Mouse (Mus musculus): ENCODE measurements at regions not wholly inside any gene's neighbourhood (a gene's known extent, or its start where the extent isn't known, plus 50 kb on each side); places are given as distances from the start of the nearest gene placed in this dataset.

DNA sequence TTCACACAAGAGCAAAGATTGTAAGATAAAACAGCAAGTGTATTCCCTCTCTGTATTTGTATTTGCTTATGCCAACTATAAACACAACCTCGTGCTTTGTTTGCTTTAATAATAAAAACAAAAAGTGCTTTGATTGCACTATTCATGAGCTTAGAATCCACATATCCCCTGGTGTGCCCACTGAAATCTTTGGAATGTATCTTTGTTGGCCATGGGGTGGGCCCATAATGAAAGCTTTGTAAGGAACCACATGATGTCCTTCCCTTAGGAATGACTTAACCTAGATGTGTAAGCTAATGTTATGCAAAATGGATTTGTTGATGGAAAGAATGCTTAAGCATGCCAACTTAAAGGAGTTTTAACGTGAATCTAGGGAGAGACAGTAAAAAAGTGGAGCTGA, 321.8 kb downstream of the Kcna4 start:
- TF ChIP-seq CTCF (IDR thresholded peaks at IDR 0.05; ENCODE audit: low read depth): no peak
- Histone ChIP-seq H3K9ac (no peak overlapping the region), H3K4me3 (ENCODE audit: low read depth, low read length) (no peak overlapping the region), H3K9me3 (ENCODE audit: low read depth, low read length) (no peaks in the 10 kb centered on the region), H3K27ac (ENCODE audit: low read depth) (no peak overlapping the region), H3K27me3 (ENCODE audit: insufficient read depth, low read length) (no peaks in the 10 kb centered on the region), H3K4me1 (ENCODE audit: insufficient read depth) (no peaks in the 10 kb centered on the region), H3K36me3 (ENCODE audit: insufficient read depth) (no peaks in the 10 kb centered on the region), H3K4me2 (no peak overlapping the region)
- ATAC-seq (ENCODE audit: insufficient read depth) (no peak), DNase-seq (no peak)
- WGBS: 30% methylated on average over 2 of the region's 2 CpGs

- no peaks in the 10 kb centered on the region for H3K27me3 ChIP-seq (ENCODE audit: insufficient read depth, low read length)
- H3K4me2 ChIP-seq: no peak overlapping the region
- no peaks in the 10 kb centered on the region for H3K4me1 ChIP-seq (ENCODE audit: insufficient read depth)
- no peak overlapping the region for H3K4me3 ChIP-seq (ENCODE audit: low read depth, low read length)
- no peak for TF ChIP-seq CTCF (IDR thresholded peaks at IDR 0.05; ENCODE audit: low read depth)
- no peaks in the 10 kb centered on the region for H3K9me3 ChIP-seq (ENCODE audit: low read depth, low read length)
- no peak overlapping the region for H3K27ac ChIP-seq (ENCODE audit: low read depth)
- no peaks in the 10 kb centered on the region for H3K36me3 ChIP-seq (ENCODE audit: insufficient read depth)
- H3K9ac ChIP-seq: no peak overlapping the region
- DNase-seq: no peak
- 43% methylated on average over 3 of the region's 3 CpGs for WGBS
- no peak for ATAC-seq (ENCODE audit: insufficient read depth)
These were observed 324.3 kb downstream of the Kcna4 start for GRCm38 (mm10) chr2:107614715-107615114.

DNA sequence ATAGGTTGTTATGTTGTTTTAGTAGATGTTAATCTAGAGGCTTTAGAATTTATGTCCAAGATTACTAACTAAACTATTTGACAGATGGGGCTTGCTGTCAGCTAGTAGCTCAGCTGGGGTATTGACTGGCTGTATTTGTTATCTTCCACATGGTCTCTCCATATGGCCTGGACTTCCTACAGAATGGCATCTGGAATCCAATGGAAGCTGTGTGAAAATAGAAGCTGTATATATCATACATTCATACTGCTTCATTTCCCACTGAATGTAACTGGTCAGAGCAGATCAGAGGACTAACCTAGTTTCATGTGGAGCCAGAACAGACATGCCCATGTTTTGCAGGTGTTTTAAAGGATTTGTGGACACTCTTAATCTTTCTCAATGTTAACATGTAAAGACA, 337.0 kb downstream of the Kcna4 start:
- no peak for TF ChIP-seq CTCF (IDR thresholded peaks at IDR 0.05; ENCODE audit: low read depth)
- H3K36me3 ChIP-seq (ENCODE audit: insufficient read depth): no peaks in the 10 kb centered on the region
- no peaks in the 10 kb centered on the region for H3K27me3 ChIP-seq (ENCODE audit: insufficient read depth, low read length)
- H3K9ac ChIP-seq: no peak overlapping the region
- no peaks in the 10 kb centered on the region for H3K4me1 ChIP-seq (ENCODE audit: insufficient read depth)
- H3K4me3 ChIP-seq (ENCODE audit: low read depth, low read length): no peak overlapping the region
- ATAC-seq (ENCODE audit: insufficient read depth) (no peak), DNase-seq (no peak)
- H3K9me3 ChIP-seq (ENCODE audit: low read depth, low read length): no peaks in the 10 kb centered on the region; the same call in 1 of the 2 replicates
- no peak overlapping the region for H3K27ac ChIP-seq (ENCODE audit: low read depth)
- no peak overlapping the region for H3K4me2 ChIP-seq

DNA sequence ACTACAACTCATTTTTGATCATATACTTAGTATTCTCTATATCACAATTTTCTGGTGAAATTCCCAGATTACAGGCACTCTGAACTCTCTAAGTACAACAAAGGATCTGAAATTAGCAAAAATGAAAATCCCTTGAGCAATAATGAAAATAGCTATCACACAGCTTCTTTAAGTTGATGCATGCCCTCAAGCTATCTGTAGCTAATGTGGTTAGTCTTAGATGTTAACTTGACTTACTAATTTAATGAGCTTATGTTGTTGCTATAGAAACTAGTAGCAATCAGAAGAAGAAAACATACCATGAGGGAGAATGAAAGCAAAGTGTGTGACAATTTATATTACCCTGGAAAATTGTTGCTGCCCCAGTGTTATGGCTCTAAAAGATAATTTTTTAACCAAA, 368.7 kb downstream of the Kcna4 start:
- no peaks in the 10 kb centered on the region for H3K9me3 ChIP-seq (ENCODE audit: low read depth, low read length)
- H3K4me2 ChIP-seq: no peak overlapping the region
- no peaks in the 10 kb centered on the region for H3K36me3 ChIP-seq (ENCODE audit: insufficient read depth)
- H3K4me3 ChIP-seq (ENCODE audit: low read depth, low read length): no peak overlapping the region
- ATAC-seq (ENCODE audit: insufficient read depth) (no peak), DNase-seq (no peak)
- TF ChIP-seq CTCF (IDR thresholded peaks at IDR 0.05; ENCODE audit: low read depth): no peak
- H3K4me1 ChIP-seq (ENCODE audit: insufficient read depth): no peaks in the 10 kb centered on the region
- no peak overlapping the region for H3K27ac ChIP-seq (ENCODE audit: low read depth)
- no peak overlapping the region for H3K9ac ChIP-seq
- H3K27me3 ChIP-seq (ENCODE audit: insufficient read depth, low read length): no peaks in the 10 kb centered on the region
